Mouse (Mus musculus): ENCODE results near the gene Colgalt1.

Gene Colgalt1

DNA sequence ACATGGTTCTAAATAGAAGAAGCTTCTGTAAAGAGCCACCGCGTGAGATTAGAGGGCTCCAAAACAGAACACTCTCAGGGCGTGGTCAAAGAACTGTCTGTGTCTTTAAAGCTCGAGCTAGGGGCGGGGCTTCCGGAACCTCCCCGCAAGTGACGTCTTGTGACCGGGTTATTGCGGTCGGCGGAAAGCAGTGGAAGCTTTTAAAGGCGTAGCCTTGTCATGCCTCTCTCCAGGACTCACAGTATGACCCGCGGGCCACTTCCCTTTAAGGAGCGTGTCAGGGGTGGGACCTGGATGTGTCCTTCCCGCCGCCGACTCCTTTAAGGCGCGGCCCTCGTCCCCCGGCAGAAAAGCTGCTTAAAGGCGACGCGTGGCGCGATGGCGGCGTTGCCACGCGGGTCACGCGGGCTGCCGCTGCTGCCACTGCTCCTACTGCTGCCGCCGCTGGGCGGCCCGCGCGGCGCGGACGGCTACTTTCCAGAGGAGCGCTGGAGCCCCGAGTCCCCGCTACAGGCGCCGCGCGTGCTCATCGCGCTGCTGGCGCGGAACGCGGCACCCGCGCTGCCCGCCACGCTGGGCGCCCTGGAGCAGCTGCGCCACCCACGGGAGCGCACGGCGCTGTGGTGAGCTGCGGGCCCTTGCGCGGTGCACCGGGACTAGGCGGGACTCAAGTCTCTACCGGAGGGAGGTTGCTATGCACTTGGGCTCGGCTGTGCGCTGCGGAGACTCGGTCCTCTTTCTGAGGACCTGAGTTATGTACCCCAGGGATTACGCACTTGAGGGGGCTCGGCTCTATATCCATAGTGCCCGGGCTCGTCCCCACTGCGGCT is at the start of gene Colgalt1:
Colgalt1 (plus strand) TSS at position 177 of the 830 bp plus-strand sequence.
- DNase-seq, result peak; percentile 97

DNA sequence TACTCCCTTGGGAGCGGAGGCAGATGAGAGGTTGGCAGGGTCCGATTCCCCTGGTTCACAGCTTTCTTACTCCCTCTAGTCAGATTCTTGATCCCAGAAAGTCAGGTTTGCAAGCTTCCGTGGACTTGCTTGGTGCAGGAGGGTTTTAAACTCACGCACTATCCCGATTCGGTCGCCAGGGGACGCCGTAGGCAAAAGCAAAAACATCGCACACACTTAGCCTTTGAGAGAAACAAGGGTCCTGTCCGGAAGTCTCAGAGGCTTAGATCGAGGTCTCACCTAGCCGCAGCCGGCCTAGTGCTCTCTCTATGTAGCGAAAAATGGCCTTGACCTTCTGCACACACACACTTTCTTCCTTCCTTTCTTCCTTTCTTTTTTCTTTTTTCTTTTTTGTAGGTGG is 49.4 kb upstream of the Colgalt1 start:
- no peak for DNase-seq

DNA sequence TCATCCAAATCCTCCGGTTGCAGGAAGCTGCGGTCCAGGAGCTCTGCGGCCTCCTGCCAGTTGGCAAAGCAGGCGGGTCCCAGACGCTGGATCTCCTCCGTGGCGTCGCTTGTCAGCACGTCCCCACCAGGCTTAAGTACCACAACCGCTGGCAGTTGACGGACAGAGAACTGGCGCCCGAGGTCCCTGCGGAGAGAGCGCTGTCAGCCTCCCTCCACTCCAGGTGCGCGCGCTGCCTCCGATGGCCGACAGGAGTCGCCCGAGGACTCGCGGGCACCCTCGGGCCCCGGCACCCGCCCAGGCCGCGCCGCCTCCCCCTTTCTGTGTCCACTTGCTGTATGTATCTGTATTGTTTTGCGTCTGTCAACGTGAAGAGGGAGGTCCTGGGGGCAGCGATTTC is 48.0 kb upstream of the Colgalt1 start:
- DNase-seq, result peak; percentile 73

DNA sequence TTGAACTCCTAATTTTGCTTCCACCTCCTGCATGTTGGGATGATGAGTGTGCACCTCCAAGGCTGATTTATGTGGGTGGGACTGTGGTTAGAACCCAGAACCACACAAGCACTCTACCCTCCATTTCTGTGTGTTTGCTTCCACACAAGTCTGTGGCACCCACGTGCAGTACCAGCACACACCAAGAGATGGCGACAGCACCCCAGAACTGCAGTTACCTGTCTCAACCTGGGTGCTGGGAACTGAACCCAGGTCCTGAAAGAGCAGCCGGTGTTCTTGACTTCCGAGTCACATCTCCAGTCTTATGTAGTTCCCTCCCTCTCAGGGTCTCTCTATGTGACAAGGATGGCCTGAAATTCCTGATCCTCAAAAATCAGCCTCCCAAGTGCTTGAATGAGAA is 46.8 kb upstream of the Colgalt1 start:
- no peak for DNase-seq

DNA sequence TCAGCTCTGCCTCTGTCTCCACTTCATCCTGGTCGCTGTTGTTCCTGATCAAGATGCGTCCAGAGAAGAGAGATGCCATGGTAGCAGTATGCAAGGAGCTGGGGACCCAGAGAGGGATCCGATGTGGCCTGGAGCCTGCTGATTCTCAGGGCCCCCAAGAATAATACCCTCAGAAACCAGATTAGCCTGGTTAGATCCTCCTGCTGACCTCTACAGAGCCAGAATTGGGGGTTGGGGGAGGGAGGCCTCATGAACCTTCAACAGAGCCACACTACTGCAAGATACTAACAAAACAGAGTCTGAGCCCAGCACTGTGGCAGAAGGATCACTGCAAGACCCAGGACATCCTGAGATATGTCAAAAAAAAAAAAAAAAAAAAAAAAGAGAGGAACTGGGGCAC is 44.3 kb upstream of the Colgalt1 start, which contains the start of gene Nxnl1:
Nxnl1 (minus strand) TSS at position 101 of the 400 bp plus-strand sequence.
- no peak for DNase-seq

DNA sequence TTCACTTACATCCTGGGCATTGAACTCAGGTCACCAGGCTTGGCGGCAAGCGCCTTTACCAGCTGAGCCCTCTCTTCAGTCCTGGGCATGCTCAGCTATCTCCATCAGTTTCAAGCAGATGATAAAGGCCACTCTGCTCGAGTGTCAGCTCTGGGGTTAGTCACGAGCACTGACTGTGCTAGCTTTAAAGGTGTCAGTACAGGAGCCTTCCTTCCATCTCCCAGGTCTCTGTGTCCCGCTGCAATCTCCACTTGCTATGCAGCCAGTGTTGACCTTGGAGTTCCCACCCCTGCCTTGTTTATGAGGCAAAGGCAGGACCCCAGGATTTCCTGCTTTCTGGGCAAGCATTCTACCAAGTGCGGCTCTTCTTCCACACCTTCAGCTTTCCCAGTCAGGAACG is 43.2 kb upstream of the Colgalt1 start:
- no peak for DNase-seq

DNA sequence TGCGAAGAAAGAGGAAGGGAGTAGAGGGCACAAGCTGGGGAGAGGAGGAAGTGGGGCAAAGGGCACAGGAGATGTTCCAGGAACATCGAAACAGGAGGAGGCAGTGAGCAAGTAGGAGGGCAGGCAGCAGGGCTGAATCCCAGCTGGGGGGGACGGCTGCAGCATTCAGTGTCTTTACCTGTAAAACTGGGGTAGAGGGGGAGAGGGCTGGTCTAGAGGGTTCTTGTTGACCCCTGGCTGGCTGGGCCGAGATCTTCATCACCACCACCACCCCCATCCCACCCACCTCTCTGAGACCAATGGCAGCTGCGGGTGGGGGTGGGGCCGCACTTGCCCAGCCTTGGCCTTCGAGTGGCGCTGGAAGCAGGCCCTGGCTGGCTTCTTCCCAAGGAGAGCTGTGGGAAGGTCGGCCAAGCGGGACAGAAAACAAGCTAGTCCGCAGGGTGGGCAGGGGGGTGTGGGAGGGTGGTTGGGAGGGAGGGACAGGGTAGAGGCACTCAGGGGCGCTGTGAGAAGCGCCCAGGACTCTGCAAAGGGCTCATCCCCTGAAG is 42.3 kb upstream of the Colgalt1 start, which contains the start of gene Slc27a1:
Slc27a1 (plus strand) TSS at position 496 of the 551 bp plus-strand sequence.
- peak; percentile 59 for DNase-seq

DNA sequence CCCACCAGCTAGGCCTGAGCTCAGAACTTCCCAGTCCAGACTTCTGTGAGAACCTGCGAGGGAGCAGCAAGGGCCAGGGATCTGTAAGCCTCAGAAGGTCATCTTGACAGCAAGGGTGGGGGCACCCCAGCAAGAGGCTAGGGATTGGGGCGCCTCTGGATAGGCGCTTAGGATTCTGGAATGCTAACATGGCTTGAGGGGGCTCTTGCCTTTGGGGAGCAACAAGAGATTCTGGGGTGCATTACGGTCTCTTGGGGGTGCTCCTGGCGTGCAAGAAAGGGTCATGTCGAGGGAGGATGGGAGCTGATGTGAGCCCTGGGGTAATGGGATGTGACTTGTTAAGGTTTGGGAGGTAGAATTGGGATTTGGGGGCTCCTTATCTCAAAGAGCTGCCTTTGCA is 41.9 kb upstream of the Colgalt1 start:
- no peak for DNase-seq

DNA sequence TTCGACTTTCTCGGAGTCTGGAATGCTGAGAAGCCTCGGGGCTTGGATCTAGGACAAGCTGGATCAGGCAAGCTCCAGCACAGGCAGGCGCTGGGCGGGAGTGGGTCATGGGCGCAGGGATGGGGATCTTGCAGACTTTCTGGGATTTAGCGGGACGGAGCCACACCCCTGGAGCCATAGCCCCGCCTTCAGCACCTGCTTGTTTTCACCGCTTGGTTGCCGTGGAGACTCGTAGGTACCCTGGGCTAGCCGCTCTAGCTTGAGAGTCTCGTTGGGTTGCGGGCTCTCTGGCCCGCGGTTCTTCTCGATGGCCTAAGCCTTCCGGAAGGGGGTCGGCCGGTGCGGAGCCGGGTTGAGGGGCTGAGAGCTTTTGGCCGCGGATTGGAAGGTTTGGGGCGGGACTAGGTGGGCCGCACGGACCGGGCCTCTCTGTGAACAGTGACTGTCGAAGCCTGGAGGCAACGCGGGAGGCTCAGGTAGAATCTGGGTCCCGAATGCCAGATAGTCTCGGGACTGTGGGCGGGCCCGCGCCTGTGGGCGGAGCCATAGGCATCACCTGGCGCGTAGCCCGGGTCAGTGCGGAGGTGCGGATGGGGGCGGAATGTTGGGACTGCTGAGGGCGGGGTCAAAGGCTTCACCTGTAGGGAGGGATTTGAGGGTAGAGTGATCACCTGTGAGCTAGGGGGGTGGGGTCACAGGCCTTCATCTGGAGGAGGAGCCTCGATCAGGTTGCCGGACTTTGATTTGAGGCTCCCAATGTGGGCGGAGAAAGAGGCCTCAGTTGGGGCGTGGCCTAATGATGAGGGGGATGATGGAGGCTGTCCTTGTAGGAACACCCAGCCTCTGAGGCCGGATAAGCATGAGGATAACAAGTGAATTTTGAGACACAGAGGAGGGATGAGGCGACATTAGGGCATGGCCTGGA is 41.2 kb upstream of the Colgalt1 start:
- peak; percentile 91 for DNase-seq

DNA sequence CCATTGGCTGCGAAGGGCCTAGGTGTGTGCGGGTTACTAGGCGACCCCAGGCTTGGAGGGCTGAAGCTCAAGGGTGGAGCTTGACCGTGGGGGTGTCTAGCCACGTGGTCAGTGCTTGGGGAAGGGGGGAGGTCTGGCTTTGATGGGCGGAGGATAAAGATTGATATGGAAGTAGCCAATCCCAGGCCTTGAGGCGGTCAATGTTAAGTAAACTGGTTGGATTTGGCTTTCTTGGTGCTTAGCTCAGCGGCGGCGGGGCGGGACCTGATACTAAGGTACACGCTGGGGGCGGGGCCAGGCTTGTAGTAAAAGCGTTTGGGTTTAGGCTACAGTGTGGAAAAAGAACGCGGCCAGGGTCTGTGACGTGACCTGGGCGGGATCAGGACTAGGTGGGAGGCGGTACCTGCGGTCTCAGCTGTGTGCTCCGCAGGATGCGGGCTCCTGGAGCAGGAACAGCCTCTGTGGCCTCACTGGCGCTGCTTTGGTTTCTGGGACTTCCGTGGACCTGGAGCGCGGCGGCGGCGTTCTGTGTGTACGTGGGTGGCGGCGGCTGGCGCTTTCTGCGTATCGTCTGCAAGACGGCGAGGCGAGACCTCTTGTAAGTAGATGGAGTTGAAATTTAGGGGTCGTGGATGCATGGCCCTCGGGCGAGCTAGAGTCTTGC is 40.4 kb upstream of the Colgalt1 start:
- peak; percentile 92 for DNase-seq

DNA sequence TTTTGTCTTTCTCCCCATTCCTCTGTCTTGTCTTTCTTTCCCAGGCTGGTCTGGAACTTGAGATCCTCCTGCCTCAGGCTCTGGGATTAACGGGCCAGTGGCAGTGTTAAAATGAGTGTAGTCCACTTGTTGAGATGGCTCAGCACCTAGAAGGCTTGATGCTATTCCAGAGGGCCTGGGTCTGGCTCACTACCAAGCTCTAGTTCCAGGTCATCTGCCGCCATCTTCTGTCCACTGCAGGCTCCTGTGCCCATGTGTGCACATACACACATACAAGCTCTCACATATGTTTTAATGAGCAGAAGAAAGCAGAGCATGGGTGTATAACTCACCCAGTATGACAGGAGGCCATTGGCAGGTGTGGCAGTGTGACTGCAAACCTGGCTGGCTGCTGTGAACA is 38.7 kb upstream of the Colgalt1 start:
- no peak for DNase-seq

DNA sequence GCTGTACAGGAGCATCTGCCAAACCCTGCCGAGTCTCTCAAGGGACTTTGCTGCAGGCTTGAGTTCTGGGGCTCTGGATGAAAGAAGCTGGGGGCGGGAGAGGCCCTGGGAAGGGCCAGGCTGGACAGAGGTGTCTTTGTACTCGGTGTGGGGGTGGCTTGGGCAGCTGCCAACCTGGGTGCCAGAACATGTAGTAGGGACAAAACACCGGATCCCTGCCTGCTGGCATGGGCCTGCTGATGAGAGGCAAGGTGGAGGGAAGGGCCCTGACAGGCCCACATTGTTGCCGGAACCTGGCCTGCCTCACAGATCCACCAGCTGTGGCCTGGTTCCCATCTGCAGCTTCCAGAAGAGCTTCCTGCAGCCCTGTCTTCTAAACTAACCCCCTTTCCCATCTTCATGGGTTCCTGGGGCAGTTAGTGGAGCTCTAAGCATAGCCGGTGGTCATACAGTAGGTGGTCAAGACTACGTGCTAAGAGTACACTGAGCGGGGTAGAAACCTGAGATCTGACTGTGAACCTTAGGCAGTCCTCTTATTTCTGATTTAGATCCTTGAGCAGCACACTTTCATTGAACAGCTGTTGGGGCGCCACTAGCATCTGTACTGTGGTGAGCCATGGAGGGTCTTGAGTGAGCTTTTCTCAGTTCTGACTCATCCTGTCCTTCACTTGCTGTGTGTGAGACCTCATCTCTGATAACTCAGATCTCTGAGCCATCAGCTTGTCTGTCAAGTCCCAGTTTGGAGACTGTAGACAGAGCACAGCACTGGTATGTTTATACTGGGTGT is 37.8 kb upstream of the Colgalt1 start:
- DNase-seq, result peak; percentile 74

DNA sequence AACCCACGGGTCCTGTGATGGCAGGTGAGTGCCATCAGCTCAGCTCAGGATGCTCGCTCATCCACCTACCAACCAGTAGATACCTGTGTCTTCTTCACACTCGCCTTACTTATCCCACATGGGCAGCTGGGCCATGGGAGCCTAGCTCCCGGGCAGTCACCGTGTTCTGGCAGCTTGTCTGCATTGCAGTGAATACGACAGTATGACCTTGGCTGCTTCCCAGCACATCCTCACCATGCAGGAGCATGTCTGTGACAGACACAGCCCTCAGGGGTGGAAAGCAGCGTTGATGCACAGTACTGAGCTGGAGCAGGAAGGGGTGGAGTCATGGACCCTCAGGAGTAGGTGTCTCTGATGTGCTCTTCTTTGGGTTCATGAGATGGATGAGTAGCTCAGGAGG is 36.4 kb upstream of the Colgalt1 start:
- DNase-seq, result no peak

DNA sequence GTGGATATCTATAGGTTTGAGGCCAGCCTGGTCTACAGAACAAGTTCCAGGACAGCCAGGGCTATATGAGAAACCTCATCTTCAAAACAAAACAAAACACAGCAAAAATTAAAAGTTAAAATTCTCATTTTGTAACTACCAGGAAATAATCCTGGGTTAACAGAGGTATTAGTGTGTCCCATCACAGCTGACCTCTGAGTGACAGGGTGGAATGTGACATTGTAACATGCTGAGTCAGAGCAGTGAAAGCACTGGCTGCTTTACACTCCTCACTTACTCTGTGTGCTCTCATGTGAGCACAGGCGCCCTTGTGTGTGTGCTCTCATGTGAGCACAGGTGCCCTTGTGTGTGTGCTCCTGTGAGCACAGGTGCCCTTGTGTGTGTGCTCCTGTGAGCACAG is 35.8 kb upstream of the Colgalt1 start:
- DNase-seq, result no peak

DNA sequence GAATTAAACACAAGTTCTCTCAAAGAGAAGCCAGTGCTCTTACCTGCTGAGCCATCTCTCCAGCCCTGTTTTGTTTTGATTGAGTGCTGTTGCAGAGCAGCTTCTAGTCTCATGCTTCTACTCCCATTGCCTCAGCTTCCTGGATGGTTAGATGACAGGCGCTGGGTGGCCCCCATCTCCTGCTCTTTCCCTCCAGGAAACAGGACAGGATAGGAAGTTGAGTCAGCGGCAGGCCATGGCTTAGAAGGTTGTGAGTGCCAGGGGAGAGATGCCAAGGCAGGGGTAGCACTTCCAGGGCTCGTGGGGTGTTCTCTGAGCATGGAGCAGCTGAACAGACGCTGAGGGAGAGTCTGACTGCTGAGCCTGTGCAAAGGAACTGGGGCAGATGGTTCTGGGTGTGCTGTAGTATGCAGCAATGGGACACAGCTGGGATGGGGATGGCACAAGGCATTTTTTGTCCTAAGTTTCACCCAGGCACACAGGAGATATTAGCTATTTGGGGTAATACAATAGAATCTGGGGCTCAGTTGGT is 32.9 kb upstream of the Colgalt1 start:
- DNase-seq, result no peak

DNA sequence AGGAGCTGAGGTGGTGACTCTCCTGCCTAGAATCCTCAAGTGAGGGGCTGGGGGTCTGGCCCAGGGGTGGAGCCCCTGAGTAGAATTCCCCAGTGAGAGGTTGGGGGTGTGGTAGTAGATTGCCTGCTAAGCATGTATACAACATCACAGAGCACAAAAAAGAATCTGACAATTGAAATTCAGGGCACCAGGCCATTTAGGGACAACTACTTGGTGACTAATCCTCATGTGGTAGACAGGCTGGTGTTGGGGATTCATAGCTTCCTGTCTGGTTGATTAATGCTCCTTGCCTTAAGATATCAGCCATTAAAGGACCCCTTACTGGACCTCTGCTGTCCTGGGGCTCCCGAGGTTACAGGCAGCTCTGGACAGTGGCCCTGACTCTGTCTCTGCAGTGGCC is 31.8 kb upstream of the Colgalt1 start:
- DNase-seq, result no peak

DNA sequence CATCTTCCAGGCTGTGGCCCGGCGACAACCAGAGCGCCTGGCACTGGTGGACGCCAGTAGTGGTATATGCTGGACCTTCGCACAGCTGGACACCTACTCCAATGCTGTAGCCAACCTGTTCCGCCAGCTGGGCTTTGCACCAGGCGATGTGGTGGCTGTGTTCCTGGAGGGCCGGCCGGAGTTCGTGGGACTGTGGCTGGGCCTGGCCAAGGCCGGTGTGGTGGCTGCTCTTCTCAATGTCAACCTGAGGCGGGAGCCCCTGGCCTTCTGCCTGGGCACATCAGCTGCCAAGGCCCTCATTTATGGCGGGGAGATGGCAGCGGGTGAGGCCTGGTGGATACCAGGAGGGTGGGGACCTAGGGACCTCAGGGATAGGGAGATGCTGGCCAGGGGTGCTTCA is 31.3 kb upstream of the Colgalt1 start:
- no peak for DNase-seq

DNA sequence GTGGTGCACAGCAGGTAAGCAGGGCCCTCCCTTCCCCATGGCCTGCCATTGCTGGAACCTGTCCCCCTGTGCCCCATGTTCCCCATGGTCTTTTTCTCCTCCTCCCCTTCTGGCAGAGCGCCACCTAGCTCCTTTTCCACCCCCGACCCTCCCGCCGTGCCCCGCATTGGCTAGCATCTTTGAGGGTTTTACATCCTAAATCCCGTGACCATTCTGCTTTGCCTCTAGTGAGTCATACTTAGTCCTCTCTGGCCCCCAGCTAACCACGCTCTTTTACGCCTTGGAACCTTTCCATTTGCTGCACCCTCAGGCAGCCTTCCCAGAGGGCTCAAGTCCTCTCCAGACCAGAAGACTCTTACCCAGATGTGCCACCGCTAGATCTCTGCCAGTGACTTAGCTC is 30.6 kb upstream of the Colgalt1 start:
- no peak for DNase-seq

DNA sequence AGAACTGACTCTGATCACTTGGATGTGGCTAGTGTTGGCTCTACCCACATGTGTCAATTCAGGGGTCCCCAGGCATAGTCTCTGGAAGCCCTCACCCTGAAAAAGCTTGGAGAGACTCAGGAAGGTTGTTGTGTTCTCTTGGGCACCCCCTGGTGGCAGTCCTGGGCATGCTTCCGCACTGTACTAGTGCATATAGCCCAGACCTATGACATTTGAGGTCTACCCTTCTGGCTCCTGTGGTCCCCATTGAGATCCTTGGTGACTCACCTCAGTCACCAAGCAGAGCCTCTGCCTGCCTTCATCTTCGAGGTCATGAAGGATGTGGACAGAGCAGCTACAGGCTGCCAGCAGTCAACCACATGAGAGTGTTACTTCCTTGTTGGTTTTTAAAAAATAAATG is 23.9 kb upstream of the Colgalt1 start:
- DNase-seq, result no peak

DNA sequence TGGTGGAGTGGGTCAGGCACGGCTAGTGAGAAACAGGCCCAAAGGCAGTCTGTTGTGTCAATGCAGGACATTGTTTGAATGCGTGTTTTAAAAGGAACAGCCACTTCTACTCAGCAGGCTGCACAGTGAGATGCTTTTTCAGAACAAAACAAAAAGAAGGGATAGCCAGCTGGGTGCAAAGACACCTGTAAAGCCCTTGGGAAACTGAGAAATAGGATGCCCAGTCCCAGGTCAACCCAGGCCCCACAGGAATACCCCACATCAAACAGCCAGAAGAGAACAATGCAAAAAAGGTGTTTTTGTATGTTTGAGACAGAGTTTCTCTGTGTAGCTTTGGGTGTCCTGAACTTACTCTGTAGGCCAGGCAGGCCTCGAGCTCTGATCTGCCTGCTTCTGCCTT is 22.0 kb upstream of the Colgalt1 start:
- DNase-seq, result no peak

DNA sequence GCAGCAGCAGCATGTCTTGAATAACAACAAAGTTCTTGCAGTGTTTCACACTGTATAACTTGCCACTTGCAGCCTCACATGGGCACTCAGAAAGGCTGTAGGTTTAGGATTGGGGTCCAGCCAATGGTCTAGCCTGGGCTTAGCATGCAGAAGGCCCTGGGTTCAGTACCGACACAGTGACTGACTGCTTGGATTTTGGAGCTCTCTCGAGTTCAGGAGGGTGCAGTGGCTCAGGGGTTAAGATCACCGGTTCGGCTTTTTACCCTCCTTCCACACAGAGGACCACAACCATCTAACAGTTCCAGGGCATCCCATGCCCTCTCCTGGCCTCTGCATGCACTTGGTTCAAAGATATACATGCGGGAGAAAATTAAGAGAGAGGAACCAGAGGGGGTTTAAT is 19.8 kb upstream of the Colgalt1 start:
- DNase-seq, result no peak

Measured in right cerebral cortex, postnatal 25 days (tissue).